Mouse (Mus musculus) R1 (cell line): Measurements from ENCODE around the gene Ddx19a.
"Not testable (repeated sequence)": the region's sequence is repeated elsewhere in the genome, so short reads cannot be mapped to it uniquely, and the experiment has no call there.

Source experiments
- DNase-seq: peaks from one replicate; pipeline ENCODE4 v3.0.0-alpha.2; 2018; ENCODE audit warnings: low read depth, low spot score

Gene Ddx19a

GRCm38 (mm10) chr8:110933272-110933671 lies 64.3 kb downstream of the Ddx19a start:
- DNase-seq, result no peak

- no peak for DNase-seq
These were observed 65.2 kb downstream of the Ddx19a start for GRCm38 (mm10) chr8:110932444-110932843.

- DNase-seq, result no peak
These were observed 66.2 kb downstream of the Ddx19a start for GRCm38 (mm10) chr8:110931176-110931939.

- DNase-seq, result not testable (repeated sequence)
These were observed 67.9 kb downstream of the Ddx19a start for GRCm38 (mm10) chr8:110929672-110930071.

GRCm38 (mm10) chr8:110929066-110929465 lies 68.5 kb downstream of the Ddx19a start:
- no peak for DNase-seq

GRCm38 (mm10) chr8:110928435-110928834 lies 69.2 kb downstream of the Ddx19a start:
- DNase-seq, result no peak

- DNase-seq, result no peak
These were observed 70.9 kb downstream of the Ddx19a start for GRCm38 (mm10) chr8:110926690-110927089.

- no peak for DNase-seq
These were observed 71.9 kb downstream of the Ddx19a start for GRCm38 (mm10) chr8:110925691-110926140.
